ENCODE assay signal across 9 mouse cellular contexts in the genomic region with DNA sequence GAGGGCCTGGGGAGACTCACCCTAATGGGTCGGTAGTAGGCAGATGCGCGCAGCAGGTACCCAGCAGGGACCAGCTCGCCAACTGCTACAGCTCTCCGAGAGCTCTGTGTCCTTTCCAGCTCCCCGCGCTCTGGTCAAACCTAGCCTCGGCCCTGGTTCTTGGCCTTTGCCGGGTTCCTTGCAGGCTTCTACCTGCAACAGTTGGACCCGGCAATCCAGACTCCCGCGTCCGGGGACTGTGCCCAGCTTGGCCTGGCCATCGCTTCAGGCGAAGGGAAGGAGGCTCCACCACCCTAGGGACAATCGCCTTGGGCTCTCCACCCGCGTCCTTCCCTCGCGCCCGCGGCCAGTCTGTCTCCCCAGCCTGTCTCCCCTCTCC. TPM values are rescaled to one million over a fixed set of nuclear protein-coding genes. Genes with fewer than 3 reads are reported as not detected.
DNase-seq lines count a peak whose midpoint lies in the region; ATAC-seq lines count a peak whose summit lies in the region.
"Had no signal": no experiment of that assay in that cellular context is flagged by ENCODE, and none has a peak within 500 bp of the region (broad histone marks: within the 10 kb centered on the region; RNA-seq: fewer than 3 reads in every experiment).

No protein-coding gene starts in this region.

- peak; percentile 71 for DNase-seq in adrenal gland, adult 2 months
- no peak for DNase-seq in adrenal gland, postnatal 4 days (ENCODE audit: low spot score in 2 of 2)
- DNase-seq in retina, embryonic 14.5 days (ENCODE audit: low spot score), result peak; percentile 32
- DNase-seq in retina, postnatal 1 day, result no peak
- DNase-seq in frontal cortex, adult 2 months (ENCODE audit: extremely low spot score in 1 of 2, low spot score in 1 of 2), result no peak
- DNase-seq in frontal cortex, postnatal 25 days (ENCODE audit: low spot score in 2 of 2), result no peak

- H3K9me3 ChIP-seq in limb, embryonic 12.5 days, result no peaks in the 10 kb centered on the region
- H3K9me3 ChIP-seq in stomach, embryonic 16.5 days (replicated peaks; ENCODE audit: control insufficient read depth, low read length), result no peaks in the 10 kb centered on the region

- H3K4me3 ChIP-seq in limb, embryonic 12.5 days (replicated peaks), result peak overlapping the region; percentile 45
- H3K4me3 ChIP-seq in stomach, embryonic 16.5 days (replicated peaks; ENCODE audit: low read length), result peak overlapping the region; percentile 35

- no peak overlapping the region for H3K27ac ChIP-seq in limb, embryonic 12.5 days
- no peak overlapping the region for H3K27ac ChIP-seq in stomach, embryonic 16.5 days (ENCODE audit: low read length)

- H3K4me2 ChIP-seq in limb, embryonic 12.5 days, result peak overlapping the region; percentile 81
- H3K4me2 ChIP-seq in stomach, embryonic 16.5 days (ENCODE audit: low read depth, low read length), result peak overlapping the region; percentile 52

- peaks cover 14% of the 10 kb centered on the region for H3K36me3 ChIP-seq in limb, embryonic 12.5 days
- no peaks in the 10 kb centered on the region for H3K36me3 ChIP-seq in stomach, embryonic 16.5 days (ENCODE audit: control insufficient read depth, insufficient read depth, low read length)

- H3K27me3 ChIP-seq in limb, embryonic 12.5 days, result peaks cover 89% of the 10 kb centered on the region
- H3K27me3 ChIP-seq in stomach, embryonic 16.5 days (ENCODE audit: control insufficient read depth, insufficient read depth, low read length), result peaks cover 75% of the 10 kb centered on the region

- WGBS in limb, embryonic 12.5 days, result 2% methylated on average over 21 of the region's 22 CpGs
- 1% methylated on average over 22 of the region's 22 CpGs for WGBS in stomach, embryonic 16.5 days

- ATAC-seq in limb, embryonic 12.5 days (ENCODE audit: insufficient number of reproducible peaks, insufficient read depth, low FRiP score, low TSS enrichment, low read depth), result no peak
- no peak for ATAC-seq in stomach, embryonic 16.5 days (ENCODE audit: insufficient read depth, low FRiP score)

- peak overlapping the region; percentile 53; the same call in 1 of the 2 replicates for H3K9ac ChIP-seq in limb, embryonic 12.5 days (replicated peaks)
- H3K9ac ChIP-seq in stomach, embryonic 16.5 days (ENCODE audit: low read length), result no peak overlapping the region

- H3K4me1 ChIP-seq in limb, embryonic 12.5 days (replicated peaks), result peaks cover 15% of the 10 kb centered on the region
- peaks cover 15% of the 10 kb centered on the region for H3K4me1 ChIP-seq in stomach, embryonic 16.5 days (ENCODE audit: control insufficient read depth, insufficient read depth, low read length)

RNA-seq across cellular contexts. Expression of gene Grin2c, which starts 0.7 kb away (rescaled TPM):
- 1 to 10 TPM; 2.3 to 9.4 TPM for total RNA-seq in adrenal gland, adult 2 months (2021)
- polyA plus RNA-seq in adrenal gland, adult 2 months (2012; rRNA removed), result 13.8 and 25.5 TPM in 2 replicates
- total RNA-seq in adrenal gland, postnatal 4 days (2021), result 1 to 10 TPM; 1.8 to 2.0 TPM
- polyA plus RNA-seq in limb, embryonic 12.5 days (2016; fragmentation: Nextera tagmentation; extraction: Ambion mirVana), result 0.09 and 0.21 TPM in 2 replicates
- not detected in 2 replicates for polyA plus RNA-seq in stomach, embryonic 16.5 days (2015; fragmentation: Nextera tagmentation; extraction: Ambion mirVana)
- 55.1 and 55.6 TPM in 2 replicates for polyA plus RNA-seq in frontal cortex, adult 2 months (2012; rRNA removed)

RNA-seq across cellular contexts. Expression of gene Fdxr, which starts 10.5 kb away (rescaled TPM):
- 1,000 to 10,000 TPM; 1,196 to 1,476 TPM for total RNA-seq in adrenal gland, adult 2 months (2021)
- 2,178 and 2,420 TPM in 2 replicates for polyA plus RNA-seq in adrenal gland, adult 2 months (2012; rRNA removed)
- total RNA-seq in adrenal gland, postnatal 4 days (2021), result 100 to 1,000 TPM; 608 to 629 TPM
- polyA plus RNA-seq in limb, embryonic 12.5 days (2016; fragmentation: Nextera tagmentation; extraction: Ambion mirVana), result 13.2 and 16.1 TPM in 2 replicates
- polyA plus RNA-seq in stomach, embryonic 16.5 days (2015; fragmentation: Nextera tagmentation; extraction: Ambion mirVana), result 15.4 and 15.9 TPM in 2 replicates
- 33.1 and 34.4 TPM in 2 replicates for polyA plus RNA-seq in frontal cortex, adult 2 months (2012; rRNA removed)

RNA-seq across cellular contexts. Expression of gene Fads6, which starts 31.1 kb away (rescaled TPM):
- 10 to 100 TPM; 56.7 to 76.5 TPM for total RNA-seq in adrenal gland, adult 2 months (2021)
- polyA plus RNA-seq in adrenal gland, adult 2 months (2012; rRNA removed), result 87.7 and 93.1 TPM in 2 replicates
- total RNA-seq in adrenal gland, postnatal 4 days (2021), result 10 to 100 TPM; 26.0 to 31.3 TPM
- 0.10 and 0.15 TPM in 2 replicates for polyA plus RNA-seq in limb, embryonic 12.5 days (2016; fragmentation: Nextera tagmentation; extraction: Ambion mirVana)
- polyA plus RNA-seq in stomach, embryonic 16.5 days (2015; fragmentation: Nextera tagmentation; extraction: Ambion mirVana), result 1.6 and 1.7 TPM in 2 replicates
- polyA plus RNA-seq in frontal cortex, adult 2 months (2012; rRNA removed), result 13.2 and 13.9 TPM in 2 replicates

RNA-seq across cellular contexts. Expression of gene Otop2, which starts 40.6 kb away (rescaled TPM):
- not detected for total RNA-seq in adrenal gland, adult 2 months (2021)
- 0.12 TPM in 1 of 2 replicates, not detected in the other for polyA plus RNA-seq in adrenal gland, adult 2 months (2012; rRNA removed)
- not detected for total RNA-seq in adrenal gland, postnatal 4 days (2021)
- 0.56 TPM in 1 of 2 replicates, not detected in the other for polyA plus RNA-seq in limb, embryonic 12.5 days (2016; fragmentation: Nextera tagmentation; extraction: Ambion mirVana)
- 1.9 and 2.5 TPM in 2 replicates for polyA plus RNA-seq in stomach, embryonic 16.5 days (2015; fragmentation: Nextera tagmentation; extraction: Ambion mirVana)
- 14.6 and 19.2 TPM in 2 replicates for polyA plus RNA-seq in frontal cortex, adult 2 months (2012; rRNA removed)
- polyA plus RNA-seq: liver, embryonic 16.5 days had no signal

RNA-seq across cellular contexts. Expression of gene Ush1g, which starts 55.5 kb away (rescaled TPM):
- under 1 TPM; 0.49 to 0.69 TPM for total RNA-seq in adrenal gland, adult 2 months (2021)
- polyA plus RNA-seq in adrenal gland, adult 2 months (2012; rRNA removed), result 0.50 and 0.52 TPM in 2 replicates
- total RNA-seq in adrenal gland, postnatal 4 days (2021), result under 1 TPM; 0.73 to 0.84 TPM
- not detected in 2 replicates for polyA plus RNA-seq in limb, embryonic 12.5 days (2016; fragmentation: Nextera tagmentation; extraction: Ambion mirVana)
- polyA plus RNA-seq in stomach, embryonic 16.5 days (2015; fragmentation: Nextera tagmentation; extraction: Ambion mirVana), result 0.62 and 0.76 TPM in 2 replicates
- polyA plus RNA-seq in frontal cortex, adult 2 months (2012; rRNA removed), result 7.8 and 8.6 TPM in 2 replicates

Comparison
In these comparisons a context has a peak if more than half of its experiments do, and no peak if none do; other contexts are left out.
1. DNase-seq: peak in adrenal gland, adult 2 months (single experiment) and retina, embryonic 14.5 days (single experiment); none in adrenal gland, postnatal 4 days (0 of 2), retina, postnatal 1 day (single experiment), frontal cortex, adult 2 months (0 of 2) and frontal cortex, postnatal 25 days (0 of 2).
2. RNA of gene Grin2c, which starts 0.7 kb away (polyA plus RNA-seq): 55.1 to 55.6 TPM in frontal cortex, adult 2 months and 13.8 to 25.5 TPM in adrenal gland, adult 2 months; 0.09 to 0.21 TPM in limb, embryonic 12.5 days and not detected in stomach, embryonic 16.5 days; every median in the first group is over 10 times any median in the second.
3. RNA of gene Fdxr, which starts 10.5 kb away (polyA plus RNA-seq): 2,178 to 2,420 TPM in adrenal gland, adult 2 months; 33.1 to 34.4 TPM in frontal cortex, adult 2 months, 13.2 to 16.1 TPM in limb, embryonic 12.5 days and 15.4 to 15.9 TPM in stomach, embryonic 16.5 days; every median in the first group is over 10 times any median in the second.